Mouse (Mus musculus): Measurements from ENCODE around the gene Cldn14. TPM values are rescaled to one million over a fixed set of nuclear protein-coding genes. Genes with fewer than 3 reads are reported as not detected.

The Cldn14 gene
- polyA plus RNA-seq, 1 experiment = 1.7 TPM

DNA sequence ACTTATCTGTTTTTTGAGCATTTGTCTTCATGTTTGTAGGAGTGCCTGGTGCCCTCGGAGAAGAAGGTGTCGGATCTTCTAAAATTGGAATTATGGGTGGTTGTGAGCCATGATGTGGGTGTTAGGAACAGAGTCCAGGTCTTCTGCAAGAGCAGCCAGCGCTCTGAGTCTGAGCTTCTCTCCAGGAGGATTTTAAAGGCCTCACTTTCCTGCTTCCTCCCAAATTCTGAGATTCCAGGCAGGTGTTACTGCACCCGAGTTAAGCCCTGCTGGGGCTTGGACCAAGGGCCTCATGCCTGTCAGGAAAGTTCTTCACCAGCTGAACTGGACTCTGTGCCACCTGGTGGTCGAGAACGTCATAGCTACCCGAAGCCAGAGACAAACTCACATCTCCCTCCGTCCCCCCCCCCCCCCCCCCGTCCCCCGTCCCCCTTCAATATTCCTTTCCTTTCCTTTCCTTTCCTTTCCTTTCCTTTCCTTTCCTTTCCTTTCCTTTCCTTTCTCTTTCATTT, 93.2 kb downstream of the Cldn14 start:
- peak in 1 of 2 experiments; percentile 49 for DNase-seq (ENCODE audit: extremely low spot score in 1 of 2, low spot score in 1 of 2)

GRCm38 (mm10) chr16:93913881-93914576, 94.6 kb downstream of the Cldn14 start:
- no peak for DNase-seq (ENCODE audit: extremely low spot score in 1 of 2, low spot score in 1 of 2)

DNA sequence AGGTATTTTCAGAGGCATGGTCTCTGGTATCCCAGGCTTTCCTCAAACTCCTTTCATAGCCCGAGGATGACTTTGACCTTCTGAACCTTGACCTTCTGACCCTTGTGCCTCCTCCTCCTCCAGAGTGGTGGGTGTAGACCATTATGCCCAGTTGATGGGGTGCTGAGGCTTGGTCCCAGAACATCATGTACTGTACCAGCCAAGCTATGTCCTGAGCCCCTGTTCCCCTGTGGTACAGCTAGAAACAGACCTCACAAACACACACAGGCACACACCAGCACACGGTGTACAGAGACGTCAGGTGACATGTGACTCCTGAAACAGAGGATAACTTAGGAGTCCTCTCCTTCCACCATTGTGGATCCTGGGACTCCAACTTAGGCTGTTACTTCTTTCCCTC, 95.8 kb downstream of the Cldn14 start:
- no peak for DNase-seq (ENCODE audit: extremely low spot score in 1 of 2, low spot score in 1 of 2)

GRCm38 (mm10) chr16:93912158-93912557, 96.5 kb downstream of the Cldn14 start:
- peak in 1 of 2 experiments; percentile 47 for DNase-seq (ENCODE audit: extremely low spot score in 1 of 2, low spot score in 1 of 2)

DNA sequence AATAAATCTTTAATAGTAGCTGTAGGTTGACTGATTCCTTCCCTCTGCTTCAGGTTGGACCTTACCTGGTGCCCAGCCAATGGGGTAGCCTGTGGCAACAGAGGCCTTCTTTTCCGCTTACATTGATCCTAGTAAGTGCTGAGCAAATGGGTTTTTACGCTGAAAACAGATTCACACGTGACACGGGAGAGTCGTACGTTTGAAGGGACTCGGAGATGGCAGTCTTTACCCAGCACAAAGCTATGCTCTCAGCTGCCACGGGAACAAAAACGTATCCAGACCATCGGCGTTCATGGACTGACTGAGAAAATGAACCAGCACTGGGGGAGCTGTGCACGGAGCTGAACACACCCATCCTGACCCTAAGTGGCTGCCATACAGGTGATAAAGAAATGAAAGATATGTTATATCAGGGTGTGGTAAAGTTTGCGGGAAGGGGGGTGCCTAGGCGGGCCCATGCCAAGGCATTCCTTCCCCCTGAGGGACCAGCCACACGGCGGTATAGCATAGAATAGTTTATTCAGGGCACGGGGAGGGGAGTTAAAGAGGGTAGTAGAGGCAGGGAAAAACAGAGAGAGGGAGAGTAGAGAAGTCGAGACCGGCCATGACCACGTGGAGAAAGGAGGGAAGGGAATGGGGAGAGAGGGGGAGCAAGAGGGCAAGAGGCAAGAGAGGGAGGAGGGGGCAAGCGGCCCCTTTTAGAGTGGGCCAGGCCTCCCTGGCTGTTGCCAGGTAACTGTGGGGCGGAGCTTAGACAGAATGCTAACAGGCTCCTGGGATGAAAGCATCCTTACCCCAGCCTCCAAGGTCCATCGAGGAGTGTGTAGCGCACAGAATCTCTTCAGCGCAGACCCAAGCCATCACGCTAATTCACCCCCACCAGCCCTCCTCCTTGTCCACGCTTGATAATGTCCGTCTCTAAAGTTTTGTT, 97.6 kb downstream of the Cldn14 start:
- DNase-seq (ENCODE audit: extremely low spot score in 1 of 2, low spot score in 1 of 2) = no peak

- DNase-seq (ENCODE audit: extremely low spot score in 1 of 2, low spot score in 1 of 2) = no peak
These were observed 98.7 kb downstream of the Cldn14 start for GRCm38 (mm10) chr16:93909936-93910335.

- no peak for DNase-seq (ENCODE audit: extremely low spot score in 1 of 2, low spot score in 1 of 2)
These were observed 100.4 kb downstream of the Cldn14 start for GRCm38 (mm10) chr16:93908196-93908595.

GRCm38 (mm10) chr16:93907761-93908160, 100.9 kb downstream of the Cldn14 start:
- DNase-seq (ENCODE audit: extremely low spot score in 1 of 2, low spot score in 1 of 2) = no peak

DNA sequence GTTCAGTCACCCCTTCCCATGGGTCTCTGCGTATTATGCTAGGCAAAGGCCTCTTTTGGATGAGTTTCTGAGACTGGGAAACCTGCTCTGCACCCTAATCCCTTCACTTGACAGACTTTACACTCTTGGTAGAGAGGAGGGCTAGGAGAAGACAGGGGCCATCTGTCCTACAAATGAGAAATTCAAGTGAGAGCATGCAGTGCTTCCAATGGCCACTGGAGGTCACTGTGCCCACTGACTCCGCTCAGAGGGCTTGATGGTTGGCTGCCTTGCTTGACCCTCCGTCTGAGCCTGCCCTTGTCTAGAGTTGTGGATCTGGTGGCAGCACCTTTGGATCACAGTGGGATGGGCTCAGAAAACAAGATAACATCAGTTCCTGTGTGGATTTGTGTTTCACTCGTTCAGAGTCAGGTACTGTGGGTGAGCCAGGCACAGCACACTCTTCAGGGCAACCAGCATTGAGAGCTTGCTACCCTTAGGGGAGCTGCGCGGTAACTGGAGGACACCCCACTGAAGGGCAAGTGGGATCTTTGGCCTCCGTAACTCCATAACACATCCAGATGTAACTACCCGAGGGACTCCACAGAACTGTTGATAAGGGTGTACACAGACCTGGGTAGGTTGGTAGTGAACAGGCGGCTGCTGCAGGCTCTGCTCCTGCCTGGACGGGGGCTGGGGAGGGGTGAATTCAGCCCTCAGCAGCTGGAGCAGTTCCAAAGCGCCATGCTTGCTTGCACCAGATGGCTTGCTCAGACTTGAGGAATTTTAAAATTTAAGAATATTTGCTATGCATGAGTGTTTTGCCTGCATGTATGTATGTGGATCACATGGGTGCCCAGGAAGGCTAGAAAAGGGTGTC, 102.3 kb downstream of the Cldn14 start:
- peak; percentile 30 to 81 for DNase-seq (ENCODE audit: extremely low spot score in 1 of 2, low spot score in 1 of 2)

- DNase-seq (ENCODE audit: extremely low spot score in 1 of 2, low spot score in 1 of 2) = no peak
These were observed 105.6 kb downstream of the Cldn14 start for GRCm38 (mm10) chr16:93903027-93903426.

DNA sequence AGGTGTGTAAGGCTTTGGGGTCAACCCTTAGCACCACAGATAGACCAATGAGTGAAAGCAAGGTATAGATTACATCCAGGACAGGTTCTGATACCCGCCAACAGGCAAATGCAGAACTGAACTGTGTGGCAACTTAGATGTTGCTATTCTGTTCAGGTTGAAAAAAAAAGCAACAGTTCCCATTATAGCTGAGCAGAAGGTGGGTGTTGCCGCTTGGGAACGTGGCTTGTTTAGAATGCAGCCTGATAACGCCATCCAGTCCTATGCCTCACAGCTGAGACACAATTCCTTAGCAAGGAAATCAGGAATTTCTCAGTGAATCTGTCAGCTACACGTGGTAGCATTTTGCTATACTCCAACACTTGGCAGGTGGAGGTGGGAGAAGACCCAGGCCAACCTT, 115.4 kb downstream of the Cldn14 start:
- DNase-seq (ENCODE audit: extremely low spot score in 1 of 2, low spot score in 1 of 2) = peak in 1 of 2 experiments; percentile 28

- no peak for DNase-seq (ENCODE audit: extremely low spot score in 1 of 2, low spot score in 1 of 2)
These were observed 117.6 kb downstream of the Cldn14 start for GRCm38 (mm10) chr16:93890948-93891604.

DNA sequence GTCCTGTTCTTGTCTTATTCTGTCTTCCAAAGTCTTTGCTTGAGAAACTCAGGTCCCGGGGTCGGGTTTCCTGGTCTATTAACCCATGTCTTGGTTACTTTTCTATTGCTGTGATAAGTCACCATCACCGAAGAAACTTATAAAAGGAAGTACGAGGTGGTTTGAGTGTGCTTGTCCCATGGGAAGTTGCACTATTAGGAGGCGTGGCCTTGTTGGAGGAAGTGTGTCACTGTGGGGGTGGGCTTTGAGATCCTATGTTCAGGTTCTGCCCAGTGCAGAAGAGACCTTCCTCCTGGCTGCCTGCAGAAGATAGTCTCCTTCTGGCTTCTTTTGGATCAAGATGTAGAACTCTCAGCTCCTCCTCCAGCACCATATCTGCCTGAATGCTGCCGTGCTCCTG, 120.2 kb downstream of the Cldn14 start:
- no peak for DNase-seq (ENCODE audit: extremely low spot score in 1 of 2, low spot score in 1 of 2)

GRCm38 (mm10) chr16:93884722-93885113, 123.9 kb downstream of the Cldn14 start:
- DNase-seq (ENCODE audit: extremely low spot score in 1 of 2, low spot score in 1 of 2) = no peak

DNA sequence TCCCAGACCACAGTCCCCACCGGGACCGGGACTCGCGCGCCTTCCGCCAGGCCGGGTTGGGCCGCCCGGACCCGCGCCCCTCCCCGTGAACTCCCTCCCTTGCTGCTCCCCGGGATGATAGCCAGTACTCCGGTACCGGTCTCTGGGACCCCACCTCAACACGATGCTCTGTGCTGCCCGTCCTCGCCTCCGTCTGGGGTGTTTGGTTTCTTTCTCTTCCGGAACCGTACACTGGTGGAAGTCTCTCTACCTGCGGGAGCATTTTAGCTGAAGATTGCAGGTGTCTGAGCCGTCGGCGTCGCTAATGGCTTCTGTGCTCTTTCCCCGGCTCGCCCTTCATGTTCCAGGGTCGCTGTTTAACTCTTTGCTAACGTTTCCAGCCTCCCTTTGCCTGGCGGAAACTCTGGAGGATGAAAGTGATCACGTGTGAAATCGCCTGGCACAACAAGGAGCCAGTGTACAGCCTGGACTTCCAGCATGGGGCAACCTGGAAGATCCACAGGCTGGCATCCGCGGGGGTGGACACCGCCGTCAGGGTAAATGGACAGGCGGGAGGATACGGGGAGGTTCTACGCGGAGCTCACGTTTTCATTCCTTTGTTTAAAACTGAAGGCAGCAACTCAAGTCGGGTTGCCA, 124.4 kb downstream of the Cldn14 start:
- no peak for DNase-seq (ENCODE audit: extremely low spot score in 1 of 2, low spot score in 1 of 2)

GRCm38 (mm10) chr16:93883423-93884085, 125.1 kb downstream of the Cldn14 start, which contains the start of gene Chaf1b:
Gene Chaf1b, plus strand, starts transcription at chr16:93883901.
- DNase-seq (ENCODE audit: extremely low spot score in 1 of 2, low spot score in 1 of 2) = peak; percentile 88 to 93

DNA sequence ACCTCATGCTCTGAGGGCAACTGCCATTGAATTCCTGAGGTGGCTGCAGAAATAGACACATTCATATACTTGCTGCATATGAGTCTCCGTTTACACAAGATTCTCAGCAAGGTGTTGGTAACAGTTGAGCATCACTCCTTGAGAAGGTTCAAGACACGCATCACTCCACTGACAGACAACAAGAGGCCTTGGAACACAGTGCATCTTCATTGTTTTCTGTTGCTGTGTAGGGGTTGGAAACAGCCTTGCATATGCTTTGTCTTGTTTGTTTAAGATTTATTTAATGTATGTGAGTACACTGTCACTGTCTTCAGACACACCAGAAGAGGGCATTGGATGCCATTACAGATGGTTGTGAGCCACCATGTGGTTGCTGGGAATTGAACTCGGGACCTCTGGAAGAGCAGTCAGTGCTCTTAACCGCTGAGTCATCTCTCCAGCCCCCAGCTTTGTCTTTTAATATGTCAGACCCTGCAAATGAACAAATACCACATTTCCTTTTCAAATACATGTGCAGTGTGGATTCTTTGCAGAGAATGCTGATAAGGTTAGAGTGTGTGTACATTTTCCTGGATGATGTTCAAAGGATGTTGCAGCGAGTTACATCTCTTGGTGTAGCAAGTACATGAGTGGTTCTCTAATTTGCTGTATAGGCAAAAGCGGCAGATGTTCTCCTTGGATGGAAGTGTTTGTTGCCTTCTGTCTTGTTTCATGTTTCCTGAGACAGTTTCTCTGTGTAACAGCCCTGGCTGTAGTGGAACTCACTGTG, 130.8 kb downstream of the Cldn14 start:
- DNase-seq (ENCODE audit: extremely low spot score in 1 of 2, low spot score in 1 of 2) = no peak

DNA sequence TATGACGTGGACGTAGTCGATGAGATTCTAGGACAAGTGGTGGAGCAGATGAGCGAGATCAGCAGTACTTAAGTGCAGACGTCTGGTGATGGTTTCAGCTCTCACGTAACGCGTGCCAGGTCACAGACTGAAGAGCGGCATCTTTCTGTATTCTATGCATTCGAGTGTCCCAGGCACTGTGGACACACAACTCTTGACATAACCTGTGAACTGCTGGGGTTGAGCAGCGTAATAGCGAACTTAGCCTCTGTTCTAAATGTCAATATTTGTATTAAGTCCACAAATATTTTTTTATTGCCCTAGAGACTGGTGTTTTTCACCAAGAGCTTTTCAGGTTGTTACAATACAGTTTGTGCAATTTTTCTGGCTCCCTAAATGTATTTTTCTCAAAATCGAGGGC, 133.8 kb downstream of the Cldn14 start:
- no peak for DNase-seq (ENCODE audit: extremely low spot score in 1 of 2, low spot score in 1 of 2)

All from frontal cortex, adult 2 months (tissue).